Mouse (Mus musculus): ENCODE data around the gene Thada. TPM values are rescaled to one million over a fixed set of nuclear protein-coding genes. Genes with fewer than 3 reads are reported as not detected.

Thada gene
- total RNA-seq, 2 experiments from 2014 or later: 37.6 to 39.3 TPM

- ATAC-seq (replicated peaks; ENCODE audit: poor library complexity, severe bottlenecking): peak; percentile 91
Observed at GRCm38 (mm10) chr17:84380340-84380739, 85.7 kb downstream of the Thada start.

GRCm38 (mm10) chr17:84376882-84377281, 89.1 kb downstream of the Thada start:
- ATAC-seq (replicated peaks; ENCODE audit: poor library complexity, severe bottlenecking): no peak

GRCm38 (mm10) chr17:84372411-84373045, 93.5 kb downstream of the Thada start:
- no peak for ATAC-seq (replicated peaks; ENCODE audit: poor library complexity, severe bottlenecking)

- ATAC-seq (replicated peaks; ENCODE audit: poor library complexity, severe bottlenecking): no peak
Observed at GRCm38 (mm10) chr17:84370385-84370784, 95.6 kb downstream of the Thada start.

- ATAC-seq (replicated peaks; ENCODE audit: poor library complexity, severe bottlenecking): no peak
Observed at GRCm38 (mm10) chr17:84369769-84370168, 96.2 kb downstream of the Thada start.

GRCm38 (mm10) chr17:84368213-84369014, 97.6 kb downstream of the Thada start:
- ATAC-seq (replicated peaks; ENCODE audit: poor library complexity, severe bottlenecking): no peak

- ATAC-seq (replicated peaks; ENCODE audit: poor library complexity, severe bottlenecking): no peak
Observed at GRCm38 (mm10) chr17:84367663-84368062, 98.3 kb downstream of the Thada start.

- no peak for ATAC-seq (replicated peaks; ENCODE audit: poor library complexity, severe bottlenecking)
Observed at GRCm38 (mm10) chr17:84365791-84366301, 100.2 kb downstream of the Thada start.

GRCm38 (mm10) chr17:84365006-84365716, 100.8 kb downstream of the Thada start:
- peak; percentile 59 for ATAC-seq (replicated peaks; ENCODE audit: poor library complexity, severe bottlenecking)

GRCm38 (mm10) chr17:84363444-84363843, 102.6 kb downstream of the Thada start:
- no peak for ATAC-seq (replicated peaks; ENCODE audit: poor library complexity, severe bottlenecking)

- ATAC-seq (replicated peaks; ENCODE audit: poor library complexity, severe bottlenecking): no peak
Observed at GRCm38 (mm10) chr17:84362581-84363286, 103.3 kb downstream of the Thada start.

- peak; percentile 59 for ATAC-seq (replicated peaks; ENCODE audit: poor library complexity, severe bottlenecking)
Observed at GRCm38 (mm10) chr17:84361006-84361405, 105.0 kb downstream of the Thada start.

- no peak for ATAC-seq (replicated peaks; ENCODE audit: poor library complexity, severe bottlenecking)
Observed at GRCm38 (mm10) chr17:84359810-84360209, 106.2 kb downstream of the Thada start.

GRCm38 (mm10) chr17:84358951-84359644, 106.9 kb downstream of the Thada start:
- no peak for ATAC-seq (replicated peaks; ENCODE audit: poor library complexity, severe bottlenecking)

- ATAC-seq (replicated peaks; ENCODE audit: poor library complexity, severe bottlenecking): peak; percentile 77
Observed at GRCm38 (mm10) chr17:84357776-84358175, 108.2 kb downstream of the Thada start.

- no peak for ATAC-seq (replicated peaks; ENCODE audit: poor library complexity, severe bottlenecking)
Observed at GRCm38 (mm10) chr17:84356056-84356887, 109.7 kb downstream of the Thada start.

- no peak for ATAC-seq (replicated peaks; ENCODE audit: poor library complexity, severe bottlenecking)
Observed at GRCm38 (mm10) chr17:84355006-84355405, 111.0 kb downstream of the Thada start.

GRCm38 (mm10) chr17:84353902-84354311, 112.1 kb downstream of the Thada start:
- ATAC-seq (replicated peaks; ENCODE audit: poor library complexity, severe bottlenecking): peak; percentile 30; the same call in 1 of the 2 replicates

Data from granulocyte monocyte progenitor cell, adult 5-6 weeks (primary cell).